1 mouse cellular context compared by ENCODE assay signal in the genomic region with DNA sequence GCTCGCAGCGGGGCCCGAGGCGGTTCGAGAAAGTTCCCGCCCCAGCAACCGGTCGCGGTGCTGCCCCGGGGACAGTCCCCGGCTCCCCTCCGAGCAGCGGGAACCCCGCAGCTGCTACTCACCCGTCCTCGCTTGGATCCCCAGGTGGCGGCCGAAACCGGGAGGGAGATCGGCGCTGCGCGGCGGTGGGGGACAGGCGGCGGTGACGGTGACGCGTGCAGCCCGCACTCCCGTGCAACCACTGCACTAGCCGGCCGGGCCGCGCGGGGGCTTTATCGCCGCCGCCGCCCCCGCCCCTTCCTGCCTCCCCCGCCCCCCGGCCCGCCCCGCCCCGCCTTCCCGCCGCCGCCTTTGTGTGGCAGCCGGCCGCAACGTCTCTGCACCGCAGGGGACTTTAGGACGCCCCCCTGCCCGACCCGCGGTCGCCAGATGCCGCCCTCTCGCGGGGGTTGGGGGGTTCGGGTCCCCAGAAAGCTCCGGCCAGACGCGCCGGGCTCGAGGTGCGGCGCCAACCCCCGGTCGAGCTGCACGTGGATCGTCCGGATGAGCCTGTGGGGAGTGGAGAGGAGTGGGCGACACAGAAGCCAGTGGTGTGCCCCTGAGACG.
TF ChIP-seq lines count a peak whose summit lies in the region.

No protein-coding gene starts in this region.

TF ChIP-seq in CH12.LX, 34 proteins besides CTCF, POLR2A, EP300 and RAD21 (continued from another document):
- no peak for TF ChIP-seq USF2 (conservative IDR thresholded peaks at IDR 0.05; ENCODE audit: low read depth, low read length)
- no peak for TF ChIP-seq JUND (conservative IDR thresholded peaks at IDR 0.05; ENCODE audit: low read depth, low read length)
